Mouse (Mus musculus): ENCODE measurements at regions not wholly inside any gene's neighbourhood (a gene's known extent, or its start where the extent isn't known, plus 50 kb on each side); places are given as distances from the start of the nearest gene placed in this dataset.

DNA sequence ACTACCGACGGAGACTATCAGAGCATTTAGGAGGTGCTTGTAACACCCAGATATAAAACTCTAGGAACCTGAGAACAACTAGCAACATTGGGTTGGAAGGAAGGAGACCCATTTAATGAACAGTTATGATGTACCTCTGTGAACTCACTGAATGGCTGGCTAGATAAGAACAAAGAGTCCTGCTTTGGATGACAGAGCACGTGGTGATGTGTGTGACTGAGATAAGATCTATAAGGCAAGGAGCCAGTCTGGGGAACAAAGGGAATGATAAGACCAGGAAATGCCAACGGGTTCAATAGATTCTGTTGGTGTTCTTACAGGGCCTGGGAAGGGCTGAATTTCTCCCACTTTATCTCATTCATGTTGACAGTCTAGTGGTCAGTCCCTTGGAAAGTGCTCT, 86.8 kb downstream of the Cd24a start:
- no peak for TF ChIP-seq CTCF (IDR thresholded peaks at IDR 0.05; ENCODE audit: insufficient read depth, low read depth, low read length)
- no peak for TF ChIP-seq POLR2A (IDR thresholded peaks at IDR 0.05; ENCODE audit: insufficient read depth, low read depth, low read length)
